Mouse (Mus musculus) liver, embryonic 14.5 days (tissue): Measurements from ENCODE around the gene Cd4.

ENCODE experiments used
- CTCF ChIP-seq: IDR thresholded peaks from 2 replicates; pipeline ENCODE4 v1.5.1; 2016; ENCODE audit warnings: antibody characterized with exemption, low read depth, control low read depth
- EP300 ChIP-seq: IDR thresholded peaks from 2 replicates; pipeline ENCODE4 v1.6.1; 2016; ENCODE audit warnings: antibody characterized with exemption, low read depth

GRCm38 (mm10) chr6:124865766-124866362 lies 22.2 kb downstream of the Cd4 start:
- TF ChIP-seq EP300 (no peak), CTCF (no peak)
